Mouse (Mus musculus): ENCODE measurements at regions not wholly inside any gene's neighbourhood (a gene's known extent, or its start where the extent isn't known, plus 50 kb on each side); places are given as distances from the start of the nearest gene placed in this dataset.

- TF ChIP-seq CTCF (IDR thresholded peaks at IDR 0.05; ENCODE audit: low read depth, low read length) = no peak
- TF ChIP-seq TAL1 (conservative IDR thresholded peaks at IDR 0.05; ENCODE audit: low read depth, low read length) = no peak
- TF ChIP-seq POLR2AphosphoS5 (IDR thresholded peaks at IDR 0.05; ENCODE audit: insufficient replicate concordance, low read depth, low read length) = no peak
- TF ChIP-seq GATA1 (IDR thresholded peaks at IDR 0.05; ENCODE audit: borderline replicate concordance, low read length) = no peak
- no peak for TF ChIP-seq GATA2 (IDR thresholded peaks at IDR 0.05; ENCODE audit: borderline replicate concordance, low read depth, low read length)
Measured at GRCm38 (mm10) chr1:144355041-144355440, 106.0 kb upstream of the Rgs1 start.
